Mouse (Mus musculus): Measurements from ENCODE around the gene Gapvd1.

The Gapvd1 gene

DNA sequence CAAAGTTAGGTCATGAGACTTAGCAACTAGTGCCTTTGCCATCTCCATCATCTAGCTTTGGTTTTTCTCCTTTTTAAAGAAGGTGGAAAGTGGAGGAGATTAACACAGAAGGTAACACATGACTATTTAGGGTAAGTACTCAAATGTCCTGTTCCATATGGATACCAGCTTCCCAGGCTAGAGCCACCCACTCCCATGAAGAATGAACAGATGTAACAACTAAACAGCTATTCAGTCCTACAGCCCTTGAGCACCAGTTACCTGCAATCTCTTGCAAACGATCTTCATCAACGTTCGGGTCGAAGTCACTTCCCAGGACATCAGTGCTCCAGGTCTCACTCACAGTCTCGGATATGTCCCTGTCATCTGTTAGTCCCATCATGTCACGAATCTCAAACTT lies 43.1 kb downstream of the Gapvd1 start:
- no peak for DNase-seq (ENCODE audit: low spot score in 2 of 2)

- DNase-seq (ENCODE audit: low spot score in 2 of 2) = no peak
Measured at GRCm38 (mm10) chr2:34708675-34709074, 46.4 kb downstream of the Gapvd1 start.

GRCm38 (mm10) chr2:34696592-34696991 lies 58.4 kb downstream of the Gapvd1 start:
- DNase-seq (ENCODE audit: low spot score in 2 of 2) = no peak

GRCm38 (mm10) chr2:34692861-34693260 lies 62.2 kb downstream of the Gapvd1 start:
- no peak for DNase-seq (ENCODE audit: low spot score in 2 of 2)

- DNase-seq (ENCODE audit: low spot score in 2 of 2) = no peak
Measured at GRCm38 (mm10) chr2:34684076-34684870, 70.8 kb downstream of the Gapvd1 start.

DNA sequence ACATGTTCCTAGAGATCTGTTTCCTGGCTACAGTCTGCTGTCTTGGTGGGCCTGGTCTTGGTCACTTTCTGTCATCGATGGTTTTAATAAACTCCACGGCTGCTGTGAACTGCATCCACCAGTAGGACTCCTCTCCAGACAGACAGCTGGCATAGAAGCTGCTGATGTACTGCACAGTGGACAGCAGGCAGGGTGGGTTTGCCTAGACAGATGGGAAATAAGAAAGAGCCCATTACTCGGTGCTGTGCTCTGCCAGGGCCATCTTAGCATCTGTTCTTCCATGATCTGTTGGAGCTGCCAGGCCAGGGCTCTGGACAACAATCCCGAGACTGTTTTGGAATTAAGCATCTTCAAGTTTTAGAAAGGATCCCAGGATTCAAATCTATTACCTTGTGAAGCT lies 77.1 kb downstream of the Gapvd1 start:
- no peak for DNase-seq (ENCODE audit: low spot score in 2 of 2)

DNA sequence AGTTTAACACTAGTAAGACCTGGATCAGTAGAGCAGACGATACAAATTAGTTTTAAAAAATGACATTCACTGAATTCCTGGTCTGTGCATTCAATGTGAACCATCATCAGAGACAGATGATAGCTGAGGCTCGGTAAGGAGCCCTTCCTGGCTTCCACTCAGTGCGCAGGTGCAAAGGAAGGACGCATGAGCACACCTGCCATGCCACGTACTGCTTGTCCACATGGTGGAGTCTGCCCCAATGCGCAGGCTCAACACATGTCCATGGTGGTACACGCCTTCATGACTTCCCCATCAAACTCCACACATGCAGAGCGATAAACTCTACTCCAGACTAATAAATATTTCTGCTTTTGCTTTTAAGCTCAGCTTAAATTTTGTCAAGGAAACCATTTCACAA lies 78.0 kb downstream of the Gapvd1 start:
- no peak for DNase-seq (ENCODE audit: low spot score in 2 of 2)

GRCm38 (mm10) chr2:34673846-34674245 lies 81.2 kb downstream of the Gapvd1 start:
- no peak for DNase-seq (ENCODE audit: low spot score in 2 of 2)

DNA sequence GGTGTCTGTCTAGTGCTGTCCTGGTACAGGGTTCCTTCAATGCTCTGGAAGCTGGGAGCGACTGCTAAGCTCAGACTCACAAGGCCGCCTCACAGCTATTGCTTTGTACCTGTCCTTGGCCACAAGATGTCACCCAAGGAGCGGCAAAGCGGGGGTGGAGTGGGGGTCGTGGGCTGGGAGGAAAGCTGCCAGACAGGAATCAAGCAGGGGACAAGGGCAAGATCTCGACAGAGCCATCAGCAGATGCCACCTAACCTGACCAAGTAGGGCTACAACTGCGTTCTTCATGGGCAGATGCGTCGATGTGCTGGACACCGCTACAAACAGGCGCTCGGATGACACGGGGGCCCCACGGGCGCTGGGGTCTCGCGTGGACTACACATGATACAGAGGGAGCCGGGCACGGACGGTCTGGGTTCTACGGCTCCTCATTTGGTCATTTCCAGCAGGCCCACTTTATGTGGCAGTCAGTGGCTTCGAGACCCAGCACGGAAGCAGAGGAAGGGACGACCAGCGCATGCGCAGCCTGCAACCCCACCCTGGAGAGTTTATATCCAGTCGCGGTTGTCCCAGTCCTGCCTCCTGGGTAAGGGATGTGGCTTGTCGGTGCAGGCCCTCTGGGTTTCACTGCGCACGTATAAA lies 83.5 kb downstream of the Gapvd1 start:
- DNase-seq (ENCODE audit: low spot score in 2 of 2) = peak in 1 of 2 experiments; percentile 16

DNA sequence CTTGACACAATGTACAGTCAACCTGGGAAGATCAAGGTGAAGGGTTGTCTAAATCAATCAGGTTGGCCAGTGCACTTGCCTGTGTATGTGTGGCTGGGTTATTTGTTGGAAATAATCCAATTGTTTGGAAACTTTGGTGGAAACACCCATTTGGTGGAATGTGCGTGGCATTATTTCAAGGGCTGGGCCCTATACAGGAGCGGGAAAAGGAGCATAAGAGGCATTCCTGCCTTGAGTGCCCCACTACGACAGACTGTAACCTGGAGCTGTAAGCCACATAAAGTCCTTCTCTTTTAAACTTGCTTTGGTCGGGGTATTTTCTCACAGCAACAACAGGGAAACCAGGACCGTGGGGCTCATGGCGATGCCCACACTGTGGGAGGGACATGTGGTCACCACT lies 84.6 kb downstream of the Gapvd1 start:
- no peak for DNase-seq (ENCODE audit: low spot score in 2 of 2)

DNA sequence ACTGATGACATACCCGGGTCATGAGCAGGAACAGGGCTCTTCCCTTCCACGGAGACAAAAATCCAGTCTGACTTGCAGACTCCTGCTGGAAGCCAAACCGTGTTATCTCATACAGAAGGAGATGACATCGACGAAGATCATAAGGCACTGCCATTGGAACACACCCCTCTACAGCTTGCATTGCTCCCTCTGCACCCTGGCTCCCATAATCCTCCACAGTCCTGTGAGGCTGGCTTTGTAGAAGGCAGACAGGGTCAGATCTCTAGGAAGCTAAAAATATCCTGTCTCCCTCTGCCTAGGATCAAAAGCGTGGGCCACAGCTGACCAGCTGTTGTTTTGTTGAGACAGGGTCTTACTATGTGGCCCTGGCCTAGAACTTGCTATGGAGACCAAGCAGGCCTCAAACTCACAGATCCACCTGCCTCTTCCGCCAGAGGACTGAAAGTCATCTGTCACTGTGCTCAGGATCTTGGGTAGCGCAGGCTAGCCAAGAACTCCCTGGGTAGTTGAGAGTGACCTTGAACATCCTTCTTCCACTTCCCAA lies 85.8 kb downstream of the Gapvd1 start:
- no peak for DNase-seq (ENCODE audit: low spot score in 2 of 2)

GRCm38 (mm10) chr2:34668440-34669191 lies 86.4 kb downstream of the Gapvd1 start:
- no peak for DNase-seq (ENCODE audit: low spot score in 2 of 2)

- no peak for DNase-seq (ENCODE audit: low spot score in 2 of 2)
Measured at GRCm38 (mm10) chr2:34667820-34668219, 87.2 kb downstream of the Gapvd1 start.

DNA sequence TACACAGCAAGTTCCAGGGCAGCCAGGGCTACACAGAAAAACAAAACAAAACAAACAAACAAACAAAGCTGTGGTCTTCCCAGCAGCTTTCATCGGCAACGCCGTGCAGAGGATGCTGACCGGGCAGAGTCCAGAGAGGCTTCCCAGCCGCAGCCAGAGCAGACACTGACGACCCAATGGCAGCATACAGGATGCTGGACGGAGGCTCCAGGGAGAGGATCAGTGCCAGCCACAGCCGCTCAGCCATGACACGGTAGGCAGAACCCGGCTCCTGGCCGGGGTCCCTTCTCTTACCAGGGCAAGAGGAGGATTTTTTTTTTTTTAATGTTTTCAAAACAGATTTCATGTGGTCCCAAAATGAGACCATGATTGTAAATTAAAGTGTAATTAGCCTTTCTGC lies 107.6 kb downstream of the Gapvd1 start:
- DNase-seq (ENCODE audit: low spot score in 2 of 2) = no peak

GRCm38 (mm10) chr2:34646541-34646865 lies 108.5 kb downstream of the Gapvd1 start:
- DNase-seq (ENCODE audit: low spot score in 2 of 2) = no peak

DNA sequence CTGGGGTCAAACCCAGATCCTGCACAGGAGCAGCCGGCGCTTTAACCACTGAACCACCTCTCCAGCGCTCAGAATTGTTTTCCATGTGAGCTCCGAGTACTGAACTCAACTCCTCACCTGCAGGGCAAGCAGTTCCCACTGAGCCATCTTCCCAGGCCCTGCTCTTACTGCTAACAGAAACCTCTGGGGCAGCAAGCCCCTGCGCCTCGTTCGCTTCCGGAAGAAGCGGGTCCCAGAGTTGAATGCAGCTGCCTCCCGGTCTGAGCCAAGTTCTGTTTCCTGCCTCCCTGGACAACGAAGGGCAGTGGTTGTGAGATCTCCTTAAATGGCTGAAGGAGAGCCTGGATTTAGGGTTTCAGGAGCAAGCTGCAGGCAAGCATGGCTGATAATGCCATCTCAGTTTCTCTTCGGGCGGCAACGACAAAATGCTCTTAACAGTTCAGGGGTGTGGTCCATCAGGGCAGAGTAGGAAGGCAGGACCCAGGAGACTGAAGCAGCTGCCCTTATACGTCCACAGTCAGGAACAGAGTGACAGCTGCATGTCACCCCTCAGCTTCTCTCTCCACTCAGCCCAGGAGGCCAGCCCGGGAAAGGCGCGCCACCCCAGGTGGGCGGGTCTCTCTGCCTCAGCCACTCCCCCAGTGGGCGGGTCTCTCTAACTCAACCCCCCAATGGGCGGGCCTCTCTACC lies 109.0 kb downstream of the Gapvd1 start:
- DNase-seq (ENCODE audit: low spot score in 2 of 2) = no peak

GRCm38 (mm10) chr2:34644571-34645526 lies 110.2 kb downstream of the Gapvd1 start:
- no peak for DNase-seq (ENCODE audit: low spot score in 2 of 2)

DNA sequence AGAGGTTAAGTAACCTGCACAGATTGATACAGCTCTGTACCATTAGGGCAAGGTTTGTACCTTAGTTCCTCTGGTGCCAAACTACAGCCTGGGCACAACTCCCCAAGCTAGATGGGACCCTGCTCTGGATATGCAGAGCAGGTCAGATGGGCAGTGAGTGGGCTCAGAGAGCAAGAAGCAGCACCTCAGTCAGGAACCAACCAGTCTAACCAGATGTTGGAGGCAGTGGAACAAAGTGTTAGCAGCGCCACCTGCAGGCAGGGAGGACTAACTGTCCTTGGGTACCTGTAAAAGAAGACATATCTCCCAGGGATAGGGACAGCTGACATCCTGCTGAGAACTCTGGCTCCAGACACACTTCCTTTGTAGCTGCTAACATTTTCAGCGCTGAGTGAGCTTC lies 112.7 kb downstream of the Gapvd1 start:
- no peak for DNase-seq (ENCODE audit: low spot score in 2 of 2)

DNA sequence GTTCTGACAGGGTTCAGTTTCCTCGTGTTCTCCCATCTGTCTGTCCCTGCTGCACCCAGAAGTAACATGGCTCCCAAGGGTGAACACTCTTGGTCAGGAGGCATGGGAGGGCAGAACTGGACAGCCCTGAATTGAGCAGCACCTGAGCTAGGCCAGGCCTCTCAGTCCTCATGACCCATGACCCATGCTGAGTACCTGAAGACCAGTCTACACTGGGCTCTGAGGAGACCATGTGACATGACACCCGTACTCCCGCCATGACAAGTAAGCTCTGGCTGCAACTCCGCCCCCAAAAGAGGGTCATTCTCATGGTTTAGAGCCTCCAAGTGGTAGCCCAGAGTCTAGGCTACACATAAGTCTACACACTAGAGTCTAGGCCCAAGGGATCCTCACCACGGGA lies 115.3 kb downstream of the Gapvd1 start:
- DNase-seq (ENCODE audit: low spot score in 2 of 2) = no peak

DNA sequence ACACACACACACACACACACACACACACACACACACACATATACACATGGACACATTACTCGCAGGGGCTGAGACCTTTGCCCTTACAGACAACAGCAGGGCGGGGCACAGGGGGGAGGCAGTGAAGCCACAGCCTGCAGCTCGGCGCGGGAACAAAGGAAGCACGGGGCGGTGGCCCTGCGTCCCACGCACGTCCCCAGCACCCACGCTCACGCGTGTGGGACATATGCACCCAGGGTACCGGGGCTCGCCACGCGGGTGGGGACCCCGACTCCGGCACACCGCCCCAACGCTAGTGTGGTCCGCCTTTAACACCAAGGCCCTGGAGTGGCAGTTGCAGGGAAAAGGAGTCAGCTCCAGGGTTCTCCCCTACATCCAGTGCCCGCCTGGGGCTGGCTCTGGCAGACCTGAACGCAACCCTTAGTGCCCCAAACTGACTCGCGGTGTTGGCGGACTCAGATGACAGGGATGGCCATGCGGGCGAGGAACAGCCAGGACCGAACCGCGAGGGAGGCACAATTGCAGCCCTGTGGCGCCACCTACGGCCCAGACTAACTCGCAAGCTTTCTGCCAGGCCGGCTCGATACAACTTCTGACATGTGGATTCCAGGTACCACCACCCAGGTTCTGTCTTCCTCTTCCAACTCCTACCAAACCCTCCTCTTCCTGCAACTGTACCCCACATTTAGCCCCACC lies 115.9 kb downstream of the Gapvd1 start:
- peak; percentile 60 to 78 for DNase-seq (ENCODE audit: low spot score in 2 of 2)
